Mouse (Mus musculus) brain, embryonic 18.5 days (tissue): ENCODE measurements around the gene Lpcat3.

Experiments used
- DNase-seq: peaks from one replicate; pipeline ENCODE4 v3.0.0-alpha.2; 2012; ENCODE audit warnings: low read depth, low spot score

The Lpcat3 gene

GRCm38 (mm10) chr6:124738511-124739023, 75.7 kb downstream of the Lpcat3 start, which contains the start of gene Ptpn6:
Gene Ptpn6, minus strand, starts transcription at chr6:124738714.
- no peak for DNase-seq

DNA sequence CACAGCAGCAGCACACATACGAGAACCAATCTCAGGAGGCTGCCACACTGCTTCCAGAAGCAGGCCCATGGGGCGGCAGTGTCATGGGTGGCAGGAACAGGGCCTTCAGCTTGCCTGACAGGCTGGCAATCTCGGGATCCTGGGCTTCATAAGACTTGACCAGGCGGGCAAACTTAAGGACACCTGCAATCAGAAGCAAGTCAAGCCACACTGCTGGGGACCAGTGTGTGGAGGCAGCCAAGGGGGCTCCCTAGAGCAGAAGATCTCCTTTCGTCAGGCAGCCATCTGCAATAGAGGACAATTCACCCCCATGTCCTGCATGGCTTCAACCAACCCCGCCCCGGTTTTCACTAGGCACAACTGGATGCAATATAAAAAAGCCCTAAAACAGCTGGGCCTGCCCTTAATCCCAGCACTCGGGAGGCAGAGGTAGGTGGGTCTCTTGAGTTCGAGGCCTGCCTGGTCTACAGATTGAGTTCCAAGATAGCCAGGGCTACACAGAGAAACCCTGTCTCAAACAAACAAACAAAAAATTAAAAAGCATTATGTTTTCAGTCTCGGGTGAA, 76.5 kb downstream of the Lpcat3 start:
- DNase-seq = no peak

DNA sequence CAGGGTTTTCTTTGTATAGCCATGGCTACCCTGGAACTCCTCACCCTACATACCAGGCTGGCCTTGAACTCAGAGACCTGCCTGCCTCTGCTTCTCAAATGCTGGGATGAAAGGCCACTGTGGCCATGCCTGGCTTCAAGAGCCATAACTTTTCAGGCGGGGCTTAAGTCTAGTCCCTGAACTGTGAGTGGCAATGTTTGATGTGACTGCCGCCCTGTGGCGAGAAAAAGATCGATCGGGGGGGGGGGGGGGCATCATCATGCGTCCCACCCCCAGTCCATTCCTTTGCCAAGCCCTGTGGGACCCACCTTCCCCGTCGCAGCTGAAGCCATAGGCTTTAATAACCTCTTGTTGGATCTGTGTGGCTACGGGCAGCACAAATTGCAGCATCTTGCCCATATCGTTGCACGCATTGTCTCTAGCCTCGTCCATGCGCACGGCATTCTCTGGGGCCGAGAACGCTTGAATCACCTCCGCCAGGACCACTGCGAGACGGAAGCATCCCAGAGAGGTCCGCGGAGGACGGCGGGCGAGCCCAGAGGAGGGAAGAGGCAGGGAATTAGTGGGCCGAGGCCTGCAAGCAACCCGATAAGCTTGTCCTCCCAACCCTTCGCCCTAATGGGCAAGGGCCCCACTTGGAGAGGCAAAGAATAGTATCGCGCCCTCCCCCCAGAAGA, 77.5 kb downstream of the Lpcat3 start:
- no peak for DNase-seq

DNA sequence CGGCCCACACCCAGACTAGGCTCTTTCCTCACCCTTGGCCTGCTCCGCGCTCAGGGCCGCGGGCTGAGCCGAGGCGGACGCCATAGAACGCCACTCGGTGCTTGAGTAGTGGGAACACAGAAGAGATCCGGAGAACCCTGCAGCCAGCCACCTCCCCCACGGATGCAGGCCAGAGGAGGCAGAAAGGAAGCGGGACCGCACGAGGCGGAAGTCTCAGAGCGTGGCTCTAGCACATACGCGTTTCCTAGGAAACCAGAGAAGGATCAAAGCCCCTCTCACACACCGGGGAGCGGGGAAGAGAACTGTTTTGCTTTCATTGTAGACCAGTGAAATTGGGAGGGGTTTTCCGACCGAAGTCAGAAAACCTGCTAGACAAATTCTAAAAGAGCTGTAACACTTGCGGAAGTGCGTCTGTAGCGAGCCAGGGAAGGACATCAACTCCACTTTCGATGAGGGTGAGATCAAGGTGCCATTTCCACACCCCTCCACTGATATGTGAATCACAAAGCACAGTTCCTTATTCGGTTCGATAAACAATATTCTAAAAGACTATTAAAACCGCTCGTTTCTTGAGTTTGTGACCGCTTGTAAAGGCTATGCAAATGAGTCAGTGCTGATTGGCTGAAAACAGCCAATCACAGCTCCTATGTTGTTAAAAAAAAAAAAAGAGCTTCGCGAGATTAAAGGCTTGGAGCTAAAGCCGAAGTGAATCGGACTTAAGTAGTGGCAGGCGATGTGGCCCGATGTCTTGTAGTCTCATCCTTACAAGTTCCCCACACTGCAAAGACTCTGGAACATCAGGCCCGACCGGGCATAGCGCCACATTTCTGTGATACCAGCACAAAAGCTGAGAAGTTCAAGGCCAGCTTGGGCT, 78.3 kb downstream of the Lpcat3 start, which contains the start of gene Grcc10:
Gene Grcc10 (minus strand): TSS at position 487 of the 874 bp plus-strand sequence.
- peak; percentile 91 for DNase-seq

DNA sequence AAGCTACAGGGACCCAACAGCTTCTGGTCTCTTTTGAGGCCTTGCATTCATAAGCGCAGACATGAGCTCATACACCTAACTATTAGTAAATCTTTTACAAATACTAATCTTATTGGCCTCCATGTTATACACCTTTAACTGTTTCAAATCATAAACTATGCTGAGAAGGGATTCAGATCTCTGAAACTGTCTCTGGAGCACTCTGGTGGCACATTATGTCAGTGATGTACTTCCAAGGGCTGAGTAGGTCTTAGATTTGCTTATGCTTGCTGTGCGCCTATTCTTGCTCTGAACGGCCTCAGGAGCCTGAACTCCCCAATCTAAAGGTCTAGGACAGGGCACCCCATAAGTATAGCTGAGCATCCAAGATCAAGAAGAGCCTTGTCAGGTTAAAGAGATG, 79.0 kb downstream of the Lpcat3 start:
- DNase-seq = no peak

GRCm38 (mm10) chr6:124742839-124743514, 80.2 kb downstream of the Lpcat3 start:
- DNase-seq = no peak

DNA sequence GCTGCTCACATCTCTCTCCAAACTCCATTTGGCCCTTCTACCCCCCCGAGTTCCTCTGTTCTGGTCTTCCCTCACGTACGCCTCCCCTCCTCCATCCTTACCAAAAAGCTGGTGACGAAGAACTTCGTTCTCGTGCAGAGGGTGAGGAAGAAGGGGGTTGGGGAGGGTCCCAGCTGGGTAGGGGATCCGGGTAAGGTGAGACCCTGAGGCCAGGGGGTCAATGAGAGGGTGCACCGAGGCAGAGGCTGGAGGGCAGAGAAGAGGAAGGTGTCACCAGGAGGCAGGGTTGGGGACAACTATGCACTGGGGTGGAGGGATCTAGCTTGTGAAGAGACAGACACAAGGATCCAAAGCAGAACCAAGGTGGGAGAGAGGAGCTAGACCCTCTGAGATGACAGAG, 80.8 kb downstream of the Lpcat3 start:
- no peak for DNase-seq

DNA sequence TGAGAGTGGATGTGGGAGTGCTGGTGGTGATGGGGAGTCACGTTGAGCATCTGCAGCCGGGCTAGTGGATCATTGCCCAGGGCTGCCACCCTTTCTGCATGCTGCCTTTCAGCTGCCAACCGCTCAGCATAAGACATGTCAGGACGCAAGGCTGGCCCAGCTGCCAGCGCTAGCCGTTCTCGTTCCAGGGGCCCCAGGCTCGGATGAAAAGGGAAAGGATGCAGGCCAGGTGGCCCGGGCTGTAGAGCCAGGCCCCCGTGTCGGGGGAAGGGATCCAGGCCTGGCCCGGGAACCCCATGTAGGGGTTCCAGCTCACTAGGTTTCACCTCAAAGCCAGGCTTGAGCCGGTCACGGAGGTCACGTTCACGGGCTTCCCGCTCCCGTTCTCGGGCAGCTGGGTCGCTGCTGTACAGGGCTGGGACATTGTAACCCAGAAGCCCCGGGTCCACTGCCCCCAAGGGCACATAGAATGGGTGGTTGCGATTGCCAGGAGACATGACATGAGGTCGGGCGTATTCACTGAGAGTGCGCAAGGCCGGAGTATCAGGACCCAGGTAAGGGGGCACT, 82.0 kb downstream of the Lpcat3 start:
- no peak for DNase-seq

DNA sequence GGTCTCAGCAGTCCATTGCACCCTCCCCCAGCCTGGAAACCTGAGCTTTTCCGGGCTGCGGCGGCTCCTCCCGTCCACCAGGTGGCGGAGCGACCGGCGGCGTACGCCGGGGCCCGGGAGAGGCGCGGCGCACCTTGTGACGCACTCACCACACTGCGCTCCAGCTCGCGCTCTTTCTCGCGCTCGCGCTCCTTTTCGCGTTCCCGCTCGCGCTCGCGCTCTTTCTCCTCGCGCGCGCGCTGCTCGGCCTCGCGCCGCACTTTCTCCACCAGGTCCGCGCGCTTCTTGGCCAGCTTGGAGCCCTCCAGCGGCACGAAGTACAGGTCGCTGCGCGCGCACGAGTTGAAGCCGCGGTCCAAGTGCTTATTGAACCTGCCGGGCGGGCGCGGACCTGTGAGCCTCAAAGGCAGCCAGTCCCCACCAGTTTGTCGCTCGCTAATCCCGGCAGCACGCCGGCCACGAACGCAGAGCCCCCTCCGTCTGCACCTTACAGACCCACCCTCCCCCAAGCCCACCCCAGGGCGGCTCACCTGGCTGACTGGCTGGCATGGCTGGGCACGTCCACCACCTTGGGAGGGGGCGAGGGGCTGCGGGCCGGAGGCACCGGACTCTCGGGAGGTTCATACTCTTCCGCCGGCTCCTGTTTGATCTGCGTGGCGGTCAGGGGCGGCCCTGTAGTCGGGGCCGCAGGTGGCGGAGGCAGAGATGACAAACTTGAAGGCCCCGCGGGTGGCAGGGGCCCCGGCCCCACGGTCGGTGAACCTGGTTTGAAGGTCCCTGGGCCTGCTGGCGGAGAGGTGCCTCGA, 82.9 kb downstream of the Lpcat3 start:
- peak; percentile 89 for DNase-seq

DNA sequence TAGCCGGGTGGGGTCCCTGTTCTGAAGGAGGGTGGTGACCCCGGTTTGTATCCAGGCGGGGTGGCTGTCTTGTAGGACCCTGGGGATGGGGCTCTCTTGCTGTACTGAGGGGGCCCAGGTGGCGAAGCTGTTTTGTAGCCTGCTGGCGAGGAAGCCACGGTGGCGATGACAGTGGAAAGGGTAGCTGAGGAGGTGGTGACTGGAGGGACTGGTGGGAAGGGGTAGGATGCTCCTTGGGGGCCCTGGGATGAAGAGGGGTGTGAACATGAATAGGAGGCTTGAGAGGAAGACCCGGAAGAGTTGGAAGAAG, 83.4 kb downstream of the Lpcat3 start:
- DNase-seq = no peak

- DNase-seq = no peak
Measured at GRCm38 (mm10) chr6:124746654-124747632, 84.1 kb downstream of the Lpcat3 start.

GRCm38 (mm10) chr6:124750405-124750804, 87.6 kb downstream of the Lpcat3 start:
- no peak for DNase-seq

DNA sequence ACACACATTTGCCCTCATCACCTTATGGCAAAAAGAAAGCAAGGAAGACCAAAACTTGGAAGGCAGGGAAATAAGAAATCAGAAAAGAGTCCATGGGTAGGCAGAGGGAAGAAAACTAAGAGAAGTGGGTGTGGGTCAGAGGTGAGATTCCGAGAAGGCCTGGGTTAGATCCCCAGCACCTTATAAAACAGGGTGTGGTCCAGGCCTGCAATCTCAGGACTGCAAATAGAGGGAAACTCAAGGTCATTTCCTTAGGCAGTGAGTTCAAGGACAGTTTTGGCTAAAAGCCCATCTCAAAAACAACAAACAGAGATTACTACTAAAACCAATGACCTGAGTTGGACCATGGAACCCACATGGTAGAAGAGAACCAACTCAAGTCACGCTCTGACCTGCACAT, 91.0 kb downstream of the Lpcat3 start:
- DNase-seq = no peak
